Mouse (Mus musculus) limb, embryonic 14.5 days (tissue): ENCODE results near the gene Cacna2d3. TPM values are rescaled to one million over a fixed set of nuclear protein-coding genes. Genes with fewer than 3 reads are reported as not detected.

Experiments used
- ATAC-seq: fragments of 200-750 bp; cut with Nextera tagmentation; 2 replicates; pipeline ENCODE4 v1.8.0; 2017; ENCODE audit warnings: low read depth, moderate number of reproducible peaks, moderate TSS enrichment; ENCODE audit not compliant: low FRiP score
- DNase-seq: peaks from one replicate; pipeline ENCODE4 v3.0.0-alpha.2; 2015; ENCODE audit warnings: low spot score
- H3K27ac ChIP-seq: fragments of 300-500 bp; sonication (generic); replicated peaks from 2 replicates; pipeline ENCODE4 v1.5.1; 2014; ENCODE audit warnings: low read depth, mild to moderate bottlenecking, low read length, moderate library complexity, mixed read lengths
- H3K27me3 ChIP-seq: fragments of 300-500 bp; sonication (generic); 2 replicates; pipeline ENCODE4 v1.6.1; 2014; ENCODE audit warnings: low read length, mixed read lengths; ENCODE audit not compliant: control insufficient read depth, insufficient read depth
- H3K36me3 ChIP-seq: fragments of 300-500 bp; sonication (generic); 2 replicates; pipeline ENCODE4 v1.6.1; 2014; ENCODE audit warnings: mild to moderate bottlenecking, low read length, moderate library complexity, mixed read lengths; ENCODE audit not compliant: control insufficient read depth, insufficient read depth
- H3K4me1 ChIP-seq: fragments of 300-500 bp; sonication (generic); 2 replicates; pipeline ENCODE4 v1.6.1; 2014; ENCODE audit warnings: antibody characterized with exemption, low read length, mixed read lengths; ENCODE audit not compliant: control insufficient read depth, insufficient read depth
- H3K4me2 ChIP-seq: fragments of 300-500 bp; sonication (generic); replicated peaks from 2 replicates; pipeline ENCODE4 v1.6.1; 2014; ENCODE audit warnings: low read depth, mild to moderate bottlenecking, low read length, moderate library complexity; ENCODE audit not compliant: severe bottlenecking
- H3K4me3 ChIP-seq: fragments of 300-500 bp; sonication (generic); replicated peaks from 2 replicates; pipeline ENCODE4 v1.5.1; 2014; ENCODE audit warnings: low read length
- H3K9ac ChIP-seq: fragments of 300-500 bp; sonication (generic); 2 replicates; pipeline ENCODE4 v1.6.1; 2014; ENCODE audit warnings: mild to moderate bottlenecking, low read depth, low read length, moderate library complexity; ENCODE audit not compliant: severe bottlenecking
- H3K9me3 ChIP-seq: fragments of 300-500 bp; sonication (generic); 2 replicates; pipeline ENCODE4 v1.6.1; 2016; ENCODE audit warnings: low read length; ENCODE audit not compliant: control insufficient read depth
- POLR2A ChIP-seq: fragments of 200-500 bp; IDR thresholded peaks from 2 replicates; pipeline ENCODE4 v1.8.0; 2012; ENCODE audit warnings: inconsistent platforms, mild to moderate bottlenecking, moderate library complexity, borderline replicate concordance; ENCODE audit not compliant: insufficient read depth, insufficient read length; ENCODE audit errors: extremely low read depth
- WGBS: fragments of 180-500 bp; shearing (Covaris S2); extraction: QIAGEN DNeasy Blood & Tissue Kit; methylation state at CpG from one replicate; pipeline ENCODE4 v1.1.7; 2014; 5-methylcytosine and 5-hydroxymethylcytosine counted together
- polyA plus RNA-seq, 2 experiments: library from polyadenylated mRNA; depleted of rRNA in 1 of 2; stranded (reverse) in 1 of 2; unstranded in 1 of 2; fragments of >200 nt; fragmentation: Nextera tagmentation in 1 of 2; extraction: Ambion mirVana in 1 of 2; gene quantifications; 2 replicates each; pipeline versions ENCODE4 v1.2.1 to v1.2.3; 2012 to 2014

Cacna2d3 gene
- polyA plus RNA-seq, 2 experiments, result 4.9 to 6.3 TPM

GRCm38 (mm10) chr14:29672436-29673050, 49.1 kb downstream of the Cacna2d3 start:
- H3K4me1 ChIP-seq, result no peaks in the 10 kb centered on the region
- no peak overlapping the region for H3K4me3 ChIP-seq
- 29% methylated on average over 1 of the region's 1 CpGs for WGBS
- no peak overlapping the region for H3K4me2 ChIP-seq
- no peaks in the 10 kb centered on the region for H3K36me3 ChIP-seq
- no peak for TF ChIP-seq POLR2A
- no peak overlapping the region for H3K27ac ChIP-seq
- DNase-seq (no peak), ATAC-seq (no peak)
- H3K9me3 ChIP-seq, result no peaks in the 10 kb centered on the region
- H3K9ac ChIP-seq, result no peak overlapping the region
- no peaks in the 10 kb centered on the region for H3K27me3 ChIP-seq

DNA sequence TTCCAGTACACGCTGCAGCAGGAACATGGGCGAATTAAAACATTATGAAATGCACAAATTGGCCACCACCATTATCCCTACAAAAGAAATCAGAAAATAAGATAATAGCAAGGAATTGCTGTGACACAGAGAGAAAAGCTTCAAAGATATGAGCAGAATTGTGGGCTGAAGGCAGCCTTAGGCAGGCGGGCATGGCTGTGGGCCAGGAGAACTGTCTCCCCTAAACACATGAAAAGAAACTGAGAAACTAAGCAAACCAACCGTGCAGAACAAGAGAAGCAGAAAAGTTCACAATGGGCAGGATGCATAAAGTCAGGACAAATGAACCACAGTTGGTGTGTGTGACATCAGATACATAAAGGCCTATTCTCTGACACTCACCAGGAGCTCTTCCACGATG, 51.8 kb downstream of the Cacna2d3 start:
- no peak for DNase-seq
- H3K27ac ChIP-seq, result no peak overlapping the region
- no peaks in the 10 kb centered on the region for H3K9me3 ChIP-seq
- no peaks in the 10 kb centered on the region for H3K36me3 ChIP-seq
- ATAC-seq, result no peak
- no peaks in the 10 kb centered on the region for H3K27me3 ChIP-seq
- H3K4me3 ChIP-seq, result no peak overlapping the region
- TF ChIP-seq POLR2A, result no peak
- no peak overlapping the region for H3K9ac ChIP-seq
- no peaks in the 10 kb centered on the region for H3K4me1 ChIP-seq
- WGBS, result 84% methylated on average over 5 of the region's 5 CpGs
- H3K4me2 ChIP-seq, result no peak overlapping the region

- TF ChIP-seq POLR2A, result no peak
- Histone ChIP-seq H3K4me2 (no peak overlapping the region), H3K4me3 (no peak overlapping the region), H3K36me3 (no peaks in the 10 kb centered on the region), H3K9me3 (no peaks in the 10 kb centered on the region), H3K9ac (no peak overlapping the region), H3K27ac (no peak overlapping the region), H3K27me3 (no peaks in the 10 kb centered on the region), H3K4me1 (no peaks in the 10 kb centered on the region)
- DNase-seq (peak; percentile 67), ATAC-seq (no peak)
- WGBS, result 50% methylated on average over 1 of the region's 1 CpGs
Measured at GRCm38 (mm10) chr14:29657006-29657405, 64.7 kb downstream of the Cacna2d3 start.

DNA sequence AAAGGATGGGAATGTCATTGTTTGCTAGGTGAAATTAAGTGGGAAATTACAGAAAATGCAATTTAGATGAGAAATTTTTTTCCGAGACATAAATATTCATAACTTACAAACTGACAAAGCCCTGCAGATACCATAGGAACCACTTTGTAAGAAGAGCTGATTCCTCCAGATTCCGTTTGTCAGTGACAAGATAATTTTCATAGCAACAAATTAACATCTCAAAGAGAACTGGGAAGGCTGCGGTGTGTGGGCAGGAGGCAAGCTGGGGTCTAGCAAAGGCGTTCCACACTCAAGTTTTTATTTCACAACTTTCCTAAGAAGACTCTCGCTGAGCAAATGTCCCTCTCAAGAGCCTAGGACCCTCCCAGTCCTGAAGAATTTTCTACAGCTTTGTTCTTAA, 71.1 kb downstream of the Cacna2d3 start:
- DNase-seq, result no peak
- H3K4me2 ChIP-seq, result no peak overlapping the region
- H3K36me3 ChIP-seq, result no peaks in the 10 kb centered on the region
- no peak for TF ChIP-seq POLR2A
- WGBS, result 70% methylated on average over 5 of the region's 5 CpGs
- H3K9ac ChIP-seq, result no peak overlapping the region
- no peak overlapping the region for H3K27ac ChIP-seq
- H3K27me3 ChIP-seq, result no peaks in the 10 kb centered on the region
- no peak for ATAC-seq
- no peak overlapping the region for H3K4me3 ChIP-seq
- no peaks in the 10 kb centered on the region for H3K9me3 ChIP-seq
- H3K4me1 ChIP-seq, result no peaks in the 10 kb centered on the region

DNA sequence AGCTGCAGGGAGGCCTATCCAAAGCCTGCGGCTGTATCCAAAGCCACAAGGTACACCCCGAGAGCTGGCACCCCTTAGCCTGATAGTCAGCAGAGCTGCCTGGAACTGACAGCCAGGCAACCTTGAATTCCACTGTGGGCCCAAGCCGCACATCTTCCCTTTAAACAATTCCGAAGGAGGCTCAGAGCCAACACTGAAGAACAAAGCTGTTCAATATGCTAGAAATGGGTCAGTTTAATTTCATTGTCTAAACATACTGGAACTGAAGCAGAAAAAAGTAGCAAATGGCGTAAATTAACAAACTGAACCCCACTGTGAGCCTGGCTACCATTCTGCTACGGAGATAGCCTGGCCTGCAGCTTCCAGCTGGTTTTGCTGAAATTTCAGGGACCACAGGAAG, 72.9 kb downstream of the Cacna2d3 start:
- Histone ChIP-seq H3K27me3 (no peaks in the 10 kb centered on the region), H3K4me1 (no peaks in the 10 kb centered on the region), H3K9ac (no peak overlapping the region), H3K9me3 (no peaks in the 10 kb centered on the region), H3K36me3 (no peaks in the 10 kb centered on the region), H3K4me3 (no peak overlapping the region), H3K4me2 (no peak overlapping the region), H3K27ac (no peak overlapping the region)
- no peak for ATAC-seq
- no peak for DNase-seq
- no peak for TF ChIP-seq POLR2A
- WGBS, result 82% methylated on average over 6 of the region's 6 CpGs

GRCm38 (mm10) chr14:29645421-29645820, 76.2 kb downstream of the Cacna2d3 start:
- no peak for DNase-seq
- Histone ChIP-seq H3K4me1 (no peaks in the 10 kb centered on the region), H3K9me3 (no peaks in the 10 kb centered on the region), H3K4me3 (no peak overlapping the region), H3K27me3 (no peaks in the 10 kb centered on the region), H3K27ac (no peak overlapping the region), H3K9ac (no peak overlapping the region), H3K36me3 (no peaks in the 10 kb centered on the region), H3K4me2 (no peak overlapping the region)
- no peak for ATAC-seq
- 82% methylated on average over 11 of the region's 11 CpGs for WGBS
- no peak for TF ChIP-seq POLR2A
